Mouse (Mus musculus) small intestine, adult 2 months (tissue): ENCODE data around the gene Gkn3.

Experiments
- CTCF ChIP-seq: fragments of 200-500 bp; IDR thresholded peaks from 2 replicates; pipeline ENCODE4 v1.5.1; 2012; ENCODE audit warnings: low read depth, mild to moderate bottlenecking, control low read depth, inconsistent platforms, low read length, moderate library complexity, mixed read lengths; ENCODE audit not compliant: insufficient replicate concordance, insufficient read length; ENCODE audit errors: extremely low read depth
- POLR2A ChIP-seq: fragments of 200-500 bp; IDR thresholded peaks from 2 replicates; pipeline ENCODE4 v1.6.1; 2012; ENCODE audit warnings: low read depth, mild to moderate bottlenecking, control low read depth, inconsistent platforms, low read length, moderate library complexity

DNA sequence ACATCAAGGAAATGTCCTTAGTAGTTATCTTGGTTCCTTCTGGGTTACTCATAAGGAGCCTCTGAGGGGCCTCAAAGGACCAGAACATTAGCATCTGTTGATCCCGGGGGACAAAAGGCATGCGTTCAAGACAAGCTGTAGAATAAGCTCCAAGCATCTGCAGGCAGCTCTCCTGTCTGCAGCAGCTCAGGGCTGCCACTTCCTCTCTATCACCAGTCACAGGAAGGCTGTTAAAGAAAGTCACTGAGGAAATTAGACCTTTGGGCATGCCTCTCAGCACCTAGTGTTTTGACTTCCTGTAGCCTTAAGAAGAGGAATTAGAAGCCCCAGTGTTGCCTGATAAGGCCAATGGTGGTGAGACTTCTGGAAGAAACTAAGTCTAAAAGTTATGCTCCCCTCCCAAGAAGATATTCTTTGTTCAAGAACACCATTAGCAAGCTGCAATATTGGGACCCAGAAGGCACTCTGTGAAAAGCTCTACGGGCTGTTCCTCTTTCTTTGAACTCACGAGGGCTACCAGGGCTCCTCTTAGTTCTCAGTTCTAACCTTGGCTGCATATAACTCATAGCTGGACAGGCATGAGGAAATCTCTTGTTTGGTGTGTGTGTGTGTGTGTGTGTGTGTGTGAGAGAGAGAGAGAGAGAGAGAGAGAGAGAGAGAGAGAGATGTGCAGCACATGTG is 11.3 kb upstream of the Gkn3 start:
- no peak for TF ChIP-seq POLR2A
- TF ChIP-seq CTCF, result no peak
